Mouse (Mus musculus): ENCODE results near the gene Ccl28.
"Not testable (repeated sequence)": the region's sequence is repeated elsewhere in the genome, so short reads cannot be mapped to it uniquely, and the experiment has no call there.

Gene Ccl28

GRCm38 (mm10) chr13:119648891-119649698, 25.5 kb downstream of the Ccl28 start:
- DNase-seq (ENCODE audit: low spot score), result no peak

GRCm38 (mm10) chr13:119649699-119650046, 26.1 kb downstream of the Ccl28 start:
- no peak for DNase-seq (ENCODE audit: low spot score)

- DNase-seq (ENCODE audit: low spot score), result no peak
Measured at GRCm38 (mm10) chr13:119654734-119655133, 31.1 kb downstream of the Ccl28 start.

DNA sequence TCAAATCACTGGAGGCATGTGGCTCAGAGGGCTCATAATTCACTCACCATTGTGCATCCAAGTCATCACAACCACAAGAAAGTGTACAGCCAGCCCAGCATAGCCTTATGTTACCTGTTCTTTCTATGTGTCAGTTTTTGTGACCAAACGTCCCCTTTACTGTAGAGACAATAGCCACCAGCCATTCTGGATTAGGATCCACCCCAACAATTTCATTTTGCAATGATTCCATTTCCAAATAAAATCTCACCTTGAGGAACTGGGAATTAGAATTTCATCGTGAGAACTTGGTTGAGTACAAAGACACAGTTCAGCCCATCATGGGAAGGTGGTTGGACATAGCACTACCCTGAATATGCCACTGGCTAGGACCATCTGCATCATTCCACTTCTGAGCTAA, 32.6 kb downstream of the Ccl28 start:
- DNase-seq (ENCODE audit: low spot score), result no peak

- DNase-seq (ENCODE audit: low spot score), result no peak
Measured at GRCm38 (mm10) chr13:119656846-119657416, 33.3 kb downstream of the Ccl28 start.

GRCm38 (mm10) chr13:119661420-119661819, 37.8 kb downstream of the Ccl28 start:
- DNase-seq (ENCODE audit: low spot score), result not testable (repeated sequence)

- no peak for DNase-seq (ENCODE audit: low spot score)
Measured at GRCm38 (mm10) chr13:119678794-119679193, 55.2 kb downstream of the Ccl28 start.

GRCm38 (mm10) chr13:119679721-119680120, 56.1 kb downstream of the Ccl28 start:
- DNase-seq (ENCODE audit: low spot score), result no peak

DNA sequence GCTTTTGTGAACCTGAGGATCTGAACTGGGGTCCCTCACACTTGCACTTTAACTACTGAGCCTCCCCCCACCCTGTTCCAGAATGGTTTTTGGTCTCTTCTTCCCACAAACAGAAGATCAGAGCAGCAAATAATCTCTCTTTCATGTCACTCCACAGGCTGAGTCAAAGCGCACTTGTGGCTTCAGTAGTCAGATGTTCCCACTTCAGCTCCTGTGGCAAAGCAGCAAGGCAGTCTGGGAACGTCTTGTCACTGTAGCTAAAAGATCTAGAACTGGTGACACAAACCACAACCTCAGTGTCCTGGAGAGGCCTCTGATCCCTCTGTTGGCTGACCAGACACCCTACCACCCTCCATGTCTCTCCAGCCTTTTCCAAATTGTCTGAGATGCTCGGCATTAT, 57.5 kb downstream of the Ccl28 start:
- DNase-seq (ENCODE audit: low spot score), result no peak

DNA sequence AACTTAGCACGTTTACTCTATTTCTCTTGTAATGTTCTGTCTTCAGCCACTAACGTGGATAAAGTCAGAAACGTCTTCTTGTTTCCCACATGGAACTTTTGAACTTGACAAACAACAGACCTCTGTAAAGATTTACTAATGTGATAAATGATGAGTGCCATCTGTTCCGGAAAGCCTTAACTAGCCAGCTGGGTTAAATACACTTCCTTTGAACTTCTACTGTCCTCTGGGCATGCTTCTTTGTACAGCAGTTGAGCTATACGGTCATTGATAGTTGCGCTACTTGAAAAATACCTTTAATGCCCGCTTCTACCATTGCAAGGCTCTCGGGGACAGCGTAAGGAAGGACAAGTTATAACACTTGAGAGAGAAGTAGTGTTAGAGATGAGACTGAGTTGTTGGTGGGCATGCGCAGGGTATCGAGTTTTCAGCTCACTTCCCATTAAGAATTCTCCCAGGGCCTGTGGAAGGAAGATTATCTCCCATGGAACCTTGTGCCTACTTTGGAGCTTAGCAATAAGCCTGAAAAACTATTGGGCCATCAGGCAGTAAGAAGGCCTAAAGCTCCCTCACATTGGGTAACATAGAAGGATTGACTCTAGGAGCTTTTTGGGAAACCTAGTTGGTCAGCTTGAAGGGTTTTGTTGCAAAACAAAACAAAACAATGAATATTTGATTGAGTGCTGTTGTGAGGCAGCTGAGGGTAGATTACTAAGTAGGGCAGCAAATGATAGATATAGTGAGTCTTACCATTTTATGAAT, 61.0 kb downstream of the Ccl28 start:
- no peak for DNase-seq (ENCODE audit: low spot score)

DNA sequence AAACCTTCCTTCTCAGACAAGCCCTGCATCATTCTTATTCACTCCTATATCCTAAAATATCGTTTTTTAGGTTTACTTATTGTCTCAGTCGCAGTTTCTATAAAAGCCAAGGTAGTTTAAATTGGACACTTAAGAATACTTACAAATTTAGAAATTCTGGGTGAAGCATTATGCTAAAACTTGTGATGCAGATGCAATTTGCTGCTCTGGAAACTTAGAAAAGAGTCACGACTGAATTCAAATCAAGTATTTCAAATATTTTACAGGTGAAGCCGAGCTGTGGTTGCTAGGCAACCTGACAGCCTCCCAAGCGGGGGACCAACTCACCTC, 66.1 kb downstream of the Ccl28 start:
- no peak for DNase-seq (ENCODE audit: low spot score)

DNA sequence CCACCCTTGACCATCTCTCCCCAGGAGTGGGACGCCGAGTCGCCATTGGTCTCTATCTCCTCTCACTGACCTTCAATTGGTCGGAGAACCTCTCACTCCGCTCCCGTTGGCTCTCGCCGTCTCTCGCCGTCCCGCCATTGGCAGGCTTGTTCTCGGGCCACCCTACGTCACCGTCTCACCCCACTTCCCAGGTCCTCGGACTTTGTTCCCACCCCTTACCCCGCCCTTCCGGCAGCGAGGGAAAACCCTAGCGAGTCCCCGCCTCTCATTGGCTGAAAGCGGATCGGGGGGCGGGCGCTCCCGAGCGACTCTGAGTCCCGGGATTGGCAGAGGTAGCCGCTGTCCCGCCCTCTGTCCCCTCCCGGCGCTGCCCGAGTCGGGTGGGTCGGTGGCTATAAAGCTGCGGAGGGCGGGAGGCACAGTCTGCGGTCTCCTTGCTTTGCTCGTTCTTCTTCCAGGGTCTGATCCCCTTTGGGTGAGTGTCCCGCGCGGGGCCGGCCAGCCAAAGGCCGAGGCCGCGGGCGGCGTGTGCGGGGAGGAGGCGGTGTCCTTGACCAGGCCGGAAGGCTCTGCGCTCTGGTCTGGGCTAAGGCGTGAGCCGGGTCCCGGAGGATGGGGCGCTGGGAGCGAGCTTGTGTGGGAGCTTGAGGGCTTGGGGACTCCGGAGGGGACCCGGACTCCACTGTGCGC, 66.6 kb downstream of the Ccl28 start, which contains the start of gene Hmgcs1:
Hmgcs1 (plus strand) TSS at position 341 of the 690 bp plus-strand sequence.
- peak; percentile 100 for DNase-seq (ENCODE audit: low spot score)

- DNase-seq (ENCODE audit: low spot score), result no peak
Measured at GRCm38 (mm10) chr13:119690876-119691620, 67.4 kb downstream of the Ccl28 start.

DNA sequence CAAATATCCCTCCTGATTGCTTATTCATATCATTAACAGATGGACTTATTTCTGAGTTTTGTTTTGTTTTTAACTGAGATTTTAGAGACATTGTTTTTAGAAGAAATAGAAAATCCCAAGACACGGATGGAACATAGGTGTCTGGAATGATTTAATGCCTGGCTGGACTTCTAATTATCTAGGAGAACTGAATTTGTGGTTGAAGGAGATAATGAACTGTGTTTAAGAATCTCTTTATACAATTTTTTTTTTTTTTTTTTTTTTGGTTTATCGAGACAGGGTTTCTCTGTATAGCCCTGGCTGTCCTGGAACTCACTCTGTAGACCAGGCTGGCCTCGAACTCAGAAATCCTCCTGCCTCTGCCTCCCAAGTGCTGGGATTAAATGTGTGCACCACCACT, 68.3 kb downstream of the Ccl28 start:
- DNase-seq (ENCODE audit: low spot score), result not testable (repeated sequence)

- no peak for DNase-seq (ENCODE audit: low spot score)
Measured at GRCm38 (mm10) chr13:119695676-119696075, 72.1 kb downstream of the Ccl28 start.

GRCm38 (mm10) chr13:119696496-119696895, 72.9 kb downstream of the Ccl28 start:
- no peak for DNase-seq (ENCODE audit: low spot score)

DNA sequence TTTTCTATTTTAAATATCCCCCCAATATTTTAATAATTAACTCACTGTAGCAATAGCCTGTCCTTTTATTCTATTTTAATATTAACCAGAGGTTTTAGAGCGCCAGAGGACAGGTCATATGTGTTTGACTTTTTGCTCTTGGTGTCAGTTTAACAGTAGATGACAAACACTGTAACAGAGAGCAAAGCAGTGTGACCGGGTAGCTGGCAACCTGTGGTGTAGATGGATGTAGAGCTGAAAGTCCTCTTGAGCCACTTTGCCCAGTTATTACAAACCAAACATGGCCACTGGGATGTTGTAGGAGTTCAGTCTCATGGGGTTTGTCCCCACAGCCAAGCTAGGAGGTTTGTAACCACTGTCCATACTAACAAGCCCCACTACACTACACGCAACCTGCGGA, 74.8 kb downstream of the Ccl28 start:
- no peak for DNase-seq (ENCODE audit: low spot score)
